Mouse (Mus musculus) forebrain, embryonic 11.5 days (tissue): ENCODE measurements around the gene Adcy2. TPM values are rescaled to one million over a fixed set of nuclear protein-coding genes. Genes with fewer than 3 reads are reported as not detected.

Experiments used
- ATAC-seq: fragments of 200-750 bp; cut with Nextera tagmentation; replicated peaks from 2 replicates; pipeline ENCODE4 v1.8.0; 2017; ENCODE audit warnings: moderate TSS enrichment; ENCODE audit not compliant: low FRiP score
- DNase-seq: peaks from one replicate; pipeline ENCODE4 v3.0.0-alpha.2; 2017; ENCODE audit warnings: low spot score
- H3K27ac ChIP-seq: fragments of 300-500 bp; sonication (generic); 2 replicates; pipeline ENCODE4 v1.5.1; 2014; ENCODE audit warnings: low read depth, low read length
- H3K27me3 ChIP-seq: fragments of 300-500 bp; sonication (generic); 2 replicates; pipeline ENCODE4 v1.6.1; 2014; ENCODE audit warnings: mild to moderate bottlenecking, low read length, mixed read lengths; ENCODE audit not compliant: control insufficient read depth, insufficient read depth
- H3K36me3 ChIP-seq: fragments of 300-500 bp; sonication (generic); 2 replicates; pipeline ENCODE4 v1.6.1; 2014; ENCODE audit warnings: mild to moderate bottlenecking, low read length, moderate library complexity, mixed read lengths; ENCODE audit not compliant: control insufficient read depth, insufficient read depth
- H3K4me1 ChIP-seq: fragments of 300-500 bp; sonication (generic); replicated peaks from 2 replicates; pipeline ENCODE4 v1.6.1; 2014; ENCODE audit warnings: low read length, mixed read lengths; ENCODE audit not compliant: control insufficient read depth, insufficient read depth
- H3K4me2 ChIP-seq: fragments of 300-500 bp; sonication (generic); 2 replicates; pipeline ENCODE4 v1.6.1; 2014; ENCODE audit warnings: low read depth, mild to moderate bottlenecking, low read length, moderate library complexity, mixed read lengths; ENCODE audit not compliant: severe bottlenecking
- H3K4me3 ChIP-seq: fragments of 300-500 bp; sonication (generic); 2 replicates; pipeline ENCODE4 v1.5.1; 2014; ENCODE audit warnings: low read depth, low read length
- H3K9ac ChIP-seq: fragments of 300-500 bp; sonication (generic); 2 replicates; pipeline ENCODE4 v1.6.1; 2014; ENCODE audit warnings: low read length
- H3K9me3 ChIP-seq: fragments of 300-500 bp; sonication (generic); 2 replicates; pipeline ENCODE4 v1.6.1; 2016; ENCODE audit warnings: low read length, mixed read lengths; ENCODE audit not compliant: control insufficient read depth
- WGBS: fragments of 180-500 bp; shearing (Covaris S2); extraction: QIAGEN DNeasy Blood & Tissue Kit; methylation state at CpG from one replicate; pipeline ENCODE4 v1.1.7; 2014; 5-methylcytosine and 5-hydroxymethylcytosine counted together
- polyA plus RNA-seq: library from polyadenylated mRNA; unstranded; fragments of >200 nt; fragmentation: Nextera tagmentation; extraction: Ambion mirVana; gene quantifications from 2 replicates; pipeline ENCODE4 v1.2.1, GENCODE M21; 2014

The Adcy2 gene
- polyA plus RNA-seq, 1 experiment from 2014 or later = 1.7 TPM

DNA sequence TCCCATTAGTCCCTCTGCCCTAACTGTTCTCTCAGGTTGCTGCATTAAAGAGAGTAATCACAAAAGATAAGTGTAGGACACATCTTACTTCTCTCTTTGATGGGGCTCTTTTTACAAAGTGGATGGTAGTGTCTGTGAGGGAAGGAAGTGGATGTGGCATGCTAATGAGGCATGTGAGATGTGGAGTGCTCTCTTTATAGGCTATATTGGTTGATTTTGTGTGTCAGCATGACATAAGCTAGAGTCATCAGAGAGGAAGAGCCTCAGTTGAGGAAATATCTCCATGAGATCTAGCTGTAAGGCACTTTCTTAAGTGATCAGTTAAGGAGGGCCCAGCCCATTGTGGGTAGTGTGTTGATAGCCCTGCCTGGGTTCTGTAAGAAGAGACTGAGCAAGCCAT lies 411.0 kb downstream of the Adcy2 start:
- no peak overlapping the region for H3K27ac ChIP-seq
- H3K4me3 ChIP-seq = no peak overlapping the region
- H3K36me3 ChIP-seq = peaks cover 27% of the 10 kb centered on the region
- H3K9me3 ChIP-seq = no peaks in the 10 kb centered on the region
- no peak for DNase-seq
- no peak for ATAC-seq
- no peaks in the 10 kb centered on the region for H3K4me1 ChIP-seq
- no peak overlapping the region for H3K4me2 ChIP-seq
- no peaks in the 10 kb centered on the region for H3K27me3 ChIP-seq
- no peak overlapping the region for H3K9ac ChIP-seq

DNA sequence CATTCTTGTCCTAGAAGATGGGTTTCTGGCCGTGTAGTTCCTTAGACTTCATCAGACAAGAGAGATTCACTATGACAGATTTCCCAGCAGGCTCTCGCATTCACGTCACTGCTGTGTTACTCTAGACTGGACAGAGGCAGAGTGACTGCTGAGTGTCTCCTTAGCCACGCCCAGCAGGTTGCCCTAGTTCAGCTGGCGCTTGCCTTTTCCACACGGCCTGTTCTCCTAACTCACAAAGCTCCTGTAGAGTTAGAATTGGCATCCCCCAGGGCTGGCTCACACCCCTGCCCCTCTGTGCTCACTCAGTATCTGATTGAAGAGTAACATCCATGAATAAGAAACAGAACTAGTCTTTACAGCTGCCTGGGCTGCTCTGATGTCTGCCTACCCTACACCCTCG lies 413.9 kb downstream of the Adcy2 start:
- Histone ChIP-seq H3K27me3 (no peaks in the 10 kb centered on the region), H3K4me1 (peaks cover 4% of the 10 kb centered on the region; the same call in 1 of the 2 replicates), H3K9ac (no peak overlapping the region), H3K4me3 (no peak overlapping the region), H3K27ac (no peak overlapping the region), H3K36me3 (peaks cover 16% of the 10 kb centered on the region), H3K9me3 (no peaks in the 10 kb centered on the region), H3K4me2 (no peak overlapping the region)
- DNase-seq = no peak
- no peak for ATAC-seq
- 87% methylated on average over 7 of the region's 7 CpGs for WGBS

DNA sequence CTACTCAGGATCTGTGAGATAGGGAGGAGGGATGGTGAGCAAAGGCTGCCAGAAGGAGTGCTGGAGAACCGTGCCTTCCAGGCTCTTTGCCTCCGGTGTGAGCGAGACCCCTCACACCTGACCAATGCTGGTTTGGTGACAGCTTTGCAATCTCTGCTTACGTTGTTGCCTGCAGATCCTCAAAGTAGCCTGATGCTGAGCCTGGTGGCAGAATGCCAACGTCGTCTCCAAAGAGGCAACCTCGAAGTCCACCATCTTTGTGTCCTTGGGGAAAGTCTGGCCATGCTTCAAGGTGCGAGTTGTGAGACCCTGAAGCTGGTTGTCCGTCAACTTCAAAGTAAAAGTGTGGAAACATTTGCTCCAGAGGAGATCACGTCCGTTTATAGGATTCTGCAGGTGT lies 415.4 kb downstream of the Adcy2 start:
- H3K36me3 ChIP-seq = peaks cover 16% of the 10 kb centered on the region
- H3K4me3 ChIP-seq = no peak overlapping the region
- no peak overlapping the region for H3K9ac ChIP-seq
- no peak overlapping the region for H3K4me2 ChIP-seq
- no peak overlapping the region for H3K27ac ChIP-seq
- ATAC-seq (no peak), DNase-seq (no peak)
- WGBS = 94% methylated on average over 11 of the region's 11 CpGs
- no peaks in the 10 kb centered on the region for H3K9me3 ChIP-seq
- H3K4me1 ChIP-seq = peaks cover 4% of the 10 kb centered on the region; the same call in 1 of the 2 replicates
- H3K27me3 ChIP-seq = no peaks in the 10 kb centered on the region

DNA sequence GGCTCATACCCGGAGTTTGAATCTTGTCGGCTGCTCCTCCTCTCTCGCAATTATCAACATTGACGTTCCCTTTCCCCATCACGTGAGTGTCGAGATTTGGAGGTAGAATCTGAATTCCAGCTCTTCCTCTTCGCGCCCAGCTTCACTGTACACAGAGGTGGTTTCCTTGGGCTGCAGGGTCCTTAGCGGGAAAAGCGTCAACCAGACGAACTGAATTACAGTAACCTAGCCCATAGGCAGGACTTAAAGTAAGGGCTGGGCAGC lies 416.9 kb downstream of the Adcy2 start:
- ATAC-seq (no peak; the same call in 1 of the 2 replicates), DNase-seq (no peak)
- Histone ChIP-seq H3K27ac (peak overlapping the region; percentile 37; the same call in 1 of the 2 replicates), H3K9ac (peak overlapping the region; percentile 79), H3K27me3 (no peaks in the 10 kb centered on the region), H3K4me3 (peak overlapping the region; percentile 78), H3K4me1 (peaks cover 4% of the 10 kb centered on the region; the same call in 1 of the 2 replicates), H3K4me2 (peak overlapping the region; percentile 91), H3K36me3 (peaks cover 6% of the 10 kb centered on the region; the same call in 1 of the 2 replicates), H3K9me3 (no peaks in the 10 kb centered on the region)
- WGBS = 0% methylated on average over 11 of the region's 11 CpGs

DNA sequence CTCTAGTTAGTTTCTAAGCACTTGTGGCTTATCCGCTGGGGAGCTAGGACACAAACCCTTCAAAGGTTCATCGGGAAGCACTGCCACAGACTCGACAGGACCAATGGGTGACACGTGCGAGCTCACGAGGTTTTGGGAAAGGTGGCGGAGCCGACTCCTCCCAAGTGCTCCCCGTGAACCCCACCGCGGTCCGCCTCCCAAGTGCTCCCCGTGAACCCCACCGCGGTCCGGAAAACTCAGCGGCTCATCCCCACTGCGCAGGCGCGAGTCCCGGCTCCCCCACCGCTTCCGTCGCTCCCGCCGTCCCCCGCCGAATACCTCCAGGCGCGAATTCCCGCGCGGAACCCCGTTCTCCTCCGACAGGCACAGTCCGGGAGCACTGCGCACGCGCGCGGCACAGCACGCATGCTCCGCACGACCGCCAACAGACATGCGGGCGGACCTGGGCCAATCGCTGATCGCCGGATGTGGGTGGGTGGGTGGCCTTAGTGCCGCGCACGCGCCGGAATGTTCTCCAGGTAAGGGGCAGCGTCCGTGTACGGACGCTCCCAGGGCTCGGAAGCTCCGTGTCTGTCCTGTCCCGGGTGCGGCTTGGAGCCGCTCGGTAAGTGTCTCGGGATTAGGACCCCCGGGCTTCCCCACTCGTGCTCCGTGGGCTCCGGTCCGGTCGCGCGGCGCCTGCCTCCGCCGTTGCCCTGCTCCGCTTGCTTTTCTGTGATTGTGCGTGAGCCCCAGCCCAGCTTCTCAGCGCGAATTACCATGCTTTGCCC lies 417.4 kb downstream of the Adcy2 start, which contains the start of the genes Mtrr and Fastkd3:
Gene Mtrr, minus strand, starts transcription at position 403 of the 770 bp plus-strand sequence.
Gene Fastkd3, plus strand, starts transcription at position 488 of the 770 bp plus-strand sequence.
- peak; percentile 99 for ATAC-seq
- peak within 1 kb of the TSS; percentile 91 for H3K4me2 ChIP-seq
- peak within 1 kb of the TSS; percentile 79 for H3K9ac ChIP-seq
- H3K9me3 ChIP-seq = no peaks in the 10 kb centered on the region
- no peaks in the 10 kb centered on the region for H3K27me3 ChIP-seq
- peaks cover 6% of the 10 kb centered on the region; the same call in 1 of the 2 replicates for H3K36me3 ChIP-seq
- peak; percentile 99 for DNase-seq
- peak within 1 kb of the TSS; percentile 78 for H3K4me3 ChIP-seq
- under 1% methylated on average over 76 of the region's 81 CpGs for WGBS
- peaks cover 4% of the 10 kb centered on the region; the same call in 1 of the 2 replicates for H3K4me1 ChIP-seq
- H3K27ac ChIP-seq = peak within 1 kb of the TSS; percentile 59; the same call in 1 of the 2 replicates

DNA sequence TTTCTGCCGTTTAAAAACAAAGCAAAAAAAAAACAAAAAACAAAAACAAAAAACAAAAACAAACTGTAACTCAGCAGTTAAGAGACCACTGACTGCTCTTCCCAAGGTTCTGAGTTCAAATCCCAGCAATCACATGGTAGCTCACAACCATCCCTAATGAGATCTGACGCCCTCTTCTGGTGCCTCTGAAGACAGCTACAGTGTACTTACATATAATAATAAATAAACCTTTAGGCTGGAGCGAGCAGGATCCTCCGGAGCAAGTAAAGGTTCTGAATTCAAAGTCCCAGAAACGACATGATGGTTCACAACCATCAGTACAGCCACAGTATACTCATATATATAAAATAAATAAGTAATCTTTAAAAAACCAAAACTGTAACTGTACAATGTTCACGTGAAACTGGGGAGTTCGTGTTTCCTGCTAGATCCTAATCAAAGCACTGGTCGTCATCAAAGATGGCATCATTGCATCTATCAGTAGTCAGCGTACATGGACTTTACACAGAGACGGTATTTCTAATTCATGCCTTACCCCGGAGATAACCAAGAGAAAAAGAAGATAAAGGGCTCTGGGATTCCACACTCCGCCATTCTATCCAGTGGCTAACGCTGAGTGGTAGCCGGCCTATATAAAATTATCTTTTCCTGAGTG lies 418.1 kb downstream of the Adcy2 start:
- peak overlapping the region; percentile 79 for H3K9ac ChIP-seq
- H3K27me3 ChIP-seq = no peaks in the 10 kb centered on the region
- DNase-seq (no peak), ATAC-seq (no peak)
- no peaks in the 10 kb centered on the region for H3K9me3 ChIP-seq
- 28% methylated on average over 14 of the region's 14 CpGs for WGBS
- H3K36me3 ChIP-seq = peaks cover 6% of the 10 kb centered on the region; the same call in 1 of the 2 replicates
- H3K4me1 ChIP-seq = peaks cover 4% of the 10 kb centered on the region; the same call in 1 of the 2 replicates
- H3K4me3 ChIP-seq = peak overlapping the region; percentile 78
- H3K27ac ChIP-seq = no peak overlapping the region; the same call in 1 of the 2 replicates
- H3K4me2 ChIP-seq = peak overlapping the region; percentile 54

DNA sequence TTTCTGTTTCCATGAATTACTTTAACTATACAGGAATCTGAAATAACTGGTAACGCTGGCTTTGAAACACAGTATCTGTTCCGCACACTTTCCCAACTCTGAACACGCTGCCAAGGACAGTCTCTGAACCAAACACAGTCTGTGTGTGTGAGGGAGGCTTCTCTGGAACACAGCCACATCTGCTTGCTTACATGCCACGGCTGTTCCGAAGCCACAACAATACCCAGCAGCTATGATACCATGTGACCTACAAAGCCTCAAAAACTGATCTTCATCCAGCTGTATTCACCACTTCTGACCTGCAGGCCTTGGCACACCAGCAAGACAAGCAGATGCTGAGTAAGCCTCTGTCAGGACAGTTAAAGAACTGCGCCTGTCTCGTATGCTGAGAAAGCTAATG lies 421.4 kb downstream of the Adcy2 start:
- H3K27me3 ChIP-seq = no peaks in the 10 kb centered on the region
- ATAC-seq (no peak), DNase-seq (no peak)
- H3K9ac ChIP-seq = no peak overlapping the region
- no peak overlapping the region for H3K27ac ChIP-seq
- H3K4me3 ChIP-seq = no peak overlapping the region
- H3K9me3 ChIP-seq = no peaks in the 10 kb centered on the region
- H3K4me1 ChIP-seq = peaks cover 4% of the 10 kb centered on the region; the same call in 1 of the 2 replicates
- WGBS = 92% methylated on average over 7 of the region's 7 CpGs
- no peaks in the 10 kb centered on the region; the same call in 1 of the 2 replicates for H3K36me3 ChIP-seq
- no peak overlapping the region for H3K4me2 ChIP-seq

DNA sequence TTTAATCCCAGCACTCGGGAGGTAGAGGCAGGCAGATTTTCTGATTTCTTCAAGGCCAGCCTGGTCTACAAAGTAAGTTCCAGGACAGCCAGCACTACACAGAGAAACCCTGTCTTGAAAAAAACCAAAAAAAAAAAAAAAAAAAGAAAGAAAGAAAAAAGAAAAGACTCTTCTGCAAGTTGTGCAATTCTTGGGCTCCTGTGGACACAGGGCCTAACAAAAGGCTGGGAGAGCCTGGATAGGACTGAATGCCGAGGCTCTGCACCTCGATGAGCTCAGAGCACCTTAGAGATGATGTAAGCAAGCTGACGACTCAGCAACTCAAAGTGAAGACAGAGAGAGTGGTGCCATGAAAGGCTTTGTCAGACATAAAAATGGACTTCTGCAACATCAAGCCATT lies 424.9 kb downstream of the Adcy2 start:
- Histone ChIP-seq H3K4me1 (no peaks in the 10 kb centered on the region), H3K9me3 (no peaks in the 10 kb centered on the region), H3K9ac (no peak overlapping the region), H3K27ac (no peak overlapping the region), H3K4me3 (no peak overlapping the region), H3K4me2 (no peak overlapping the region), H3K27me3 (no peaks in the 10 kb centered on the region), H3K36me3 (peaks cover 4% of the 10 kb centered on the region; the same call in 1 of the 2 replicates)
- WGBS = 87% methylated on average over 4 of the region's 4 CpGs
- DNase-seq (no peak), ATAC-seq (no peak)
